Mouse (Mus musculus): ENCODE data around the gene Nat8l. TPM values are rescaled to one million over a fixed set of nuclear protein-coding genes. Genes with fewer than 3 reads are reported as not detected.
A peak's percentile ranks its signal among the peaks of the same experiment; 100 is the strongest.
"Not testable (repeated sequence)": the region's sequence is repeated elsewhere in the genome, so short reads cannot be mapped to it uniquely, and the experiment has no call there.

Gene Nat8l
- polyA plus RNA-seq (2014; fragmentation: Nextera tagmentation; extraction: Ambion mirVana): 3.9 and 4.1 TPM in 2 replicates

GRCm38 (mm10) chr5:33995843-33996693, at the start of gene Nat8l:
Gene Nat8l (plus strand): TSS chr5:33995984.
- H3K9ac ChIP-seq (replicated peaks; ENCODE audit: low read depth, low read length): peak within 1 kb of the TSS; percentile 83
- WGBS: under 1% methylated on average over 90 of the region's 90 CpGs
- no peaks in the 10 kb centered on the region for H3K27me3 ChIP-seq (ENCODE audit: control insufficient read depth, insufficient read depth, low read length)
- H3K4me3 ChIP-seq (ENCODE audit: low read depth, low read length): peak within 1 kb of the TSS; percentile 95
- H3K36me3 ChIP-seq (ENCODE audit: control insufficient read depth, insufficient read depth, low read length): peaks cover 6% of the 10 kb centered on the region; the same call in 1 of the 2 replicates
- no peaks in the 10 kb centered on the region for H3K9me3 ChIP-seq (ENCODE audit: control insufficient read depth, low read length)
- peaks cover 32% of the 10 kb centered on the region for H3K4me1 ChIP-seq (ENCODE audit: control insufficient read depth, insufficient read depth, low read length)
- peak within 1 kb of the TSS; percentile 50 for H3K4me2 ChIP-seq (ENCODE audit: low read depth, low read length)
- ATAC-seq (ENCODE audit: low read depth): peak; percentile 91
- peak within 1 kb of the TSS; percentile 98 for H3K27ac ChIP-seq (ENCODE audit: low read depth, low read length)

DNA sequence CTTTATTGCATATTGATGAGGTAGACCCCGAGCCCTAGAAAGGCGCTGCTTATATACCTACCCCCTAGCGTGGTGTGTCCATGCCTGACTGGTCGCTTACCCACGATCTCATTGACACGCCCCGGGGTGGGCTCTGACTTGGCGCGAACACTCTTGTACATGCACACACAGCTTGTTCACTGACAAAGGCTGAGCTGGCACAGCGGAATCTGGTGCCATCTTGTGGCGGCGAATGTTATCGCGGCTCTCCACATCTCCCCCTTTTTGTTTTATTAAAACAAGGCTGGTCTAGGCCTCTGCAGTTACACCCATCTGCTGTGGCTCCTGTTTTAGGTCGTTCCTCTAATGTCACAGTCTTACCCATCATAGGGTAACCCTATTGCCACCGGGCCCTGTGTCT, 48.7 kb upstream of the Nat8l start:
- H3K9ac ChIP-seq (replicated peaks; ENCODE audit: low read depth, low read length); H3K27ac ChIP-seq (ENCODE audit: low read depth, low read length); H3K4me1 ChIP-seq (ENCODE audit: control insufficient read depth, insufficient read depth, low read length); H3K9me3 ChIP-seq (ENCODE audit: control insufficient read depth, low read length); H3K4me3 ChIP-seq (ENCODE audit: low read depth, low read length); ATAC-seq (ENCODE audit: low read depth); H3K27me3 ChIP-seq (ENCODE audit: control insufficient read depth, insufficient read depth, low read length); H3K36me3 ChIP-seq (ENCODE audit: control insufficient read depth, insufficient read depth, low read length); H3K4me2 ChIP-seq (ENCODE audit: low read depth, low read length): not testable (repeated sequence)
- 84% methylated on average over 16 of the region's 16 CpGs for WGBS

DNA sequence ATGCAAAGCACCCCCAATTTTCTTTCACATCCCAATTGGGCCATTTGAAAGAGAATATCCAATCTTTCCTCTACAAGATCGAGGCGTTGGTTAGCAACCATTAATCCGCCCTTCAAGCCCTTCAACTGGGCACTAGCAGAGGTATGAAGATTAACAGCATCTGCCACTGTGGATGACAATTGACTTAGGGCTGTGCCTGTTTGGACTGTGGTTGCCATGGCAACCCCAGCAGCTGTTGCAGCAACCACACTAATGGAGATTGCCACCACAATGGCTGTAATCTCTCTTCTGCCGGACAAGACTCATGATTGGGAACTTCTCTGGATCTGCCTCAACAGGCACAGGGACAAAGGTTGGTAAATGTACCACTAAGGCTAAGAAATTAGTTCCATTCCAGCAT, 47.5 kb upstream of the Nat8l start:
- no peaks in the 10 kb centered on the region for H3K36me3 ChIP-seq (ENCODE audit: control insufficient read depth, insufficient read depth, low read length)
- no peak overlapping the region for H3K4me2 ChIP-seq (ENCODE audit: low read depth, low read length)
- no peak overlapping the region for H3K9ac ChIP-seq (replicated peaks; ENCODE audit: low read depth, low read length)
- H3K27me3 ChIP-seq (ENCODE audit: control insufficient read depth, insufficient read depth, low read length): no peaks in the 10 kb centered on the region
- no peaks in the 10 kb centered on the region for H3K9me3 ChIP-seq (ENCODE audit: control insufficient read depth, low read length)
- ATAC-seq (ENCODE audit: low read depth): no peak
- H3K4me1 ChIP-seq (ENCODE audit: control insufficient read depth, insufficient read depth, low read length): no peaks in the 10 kb centered on the region
- H3K4me3 ChIP-seq (ENCODE audit: low read depth, low read length): no peak overlapping the region
- H3K27ac ChIP-seq (ENCODE audit: low read depth, low read length): no peak overlapping the region
- 59% methylated on average over 4 of the region's 4 CpGs for WGBS

DNA sequence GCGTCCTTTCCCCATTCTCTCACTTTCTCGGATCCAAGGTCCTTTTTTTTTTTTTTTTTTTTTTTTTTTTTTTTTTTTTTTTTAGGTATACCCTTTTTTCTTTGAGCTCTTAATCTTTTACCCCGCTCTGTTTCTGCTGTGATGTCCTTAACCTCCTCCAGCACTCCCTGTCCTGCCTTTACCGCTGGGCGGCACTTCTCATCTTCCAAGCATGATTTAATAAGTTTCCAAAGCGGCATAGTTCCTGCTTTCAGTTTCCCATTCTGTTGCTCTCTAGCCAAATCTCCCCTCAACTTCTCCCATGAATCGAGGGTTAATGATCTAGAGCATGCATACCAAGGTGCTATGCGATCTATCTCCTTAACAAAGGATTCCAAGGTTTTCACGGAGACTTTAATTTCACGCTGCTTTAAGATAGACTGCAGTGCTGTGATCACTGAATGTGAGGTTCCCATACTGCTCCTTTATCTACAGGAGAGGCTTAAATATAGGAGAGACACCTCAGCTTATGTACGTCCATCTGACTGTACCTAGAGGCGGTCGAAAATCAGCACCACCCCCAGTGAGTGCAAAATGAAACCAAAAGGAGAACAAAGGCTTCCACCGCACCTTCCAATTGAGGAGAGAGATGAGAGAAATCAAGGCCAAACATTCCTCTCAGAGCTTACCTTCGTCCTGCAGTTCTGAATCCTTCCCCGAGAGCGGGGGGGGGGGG, 42.2 kb upstream of the Nat8l start:
- Histone ChIP-seq H3K27me3 (ENCODE audit: control insufficient read depth, insufficient read depth, low read length) (no peaks in the 10 kb centered on the region), H3K4me2 (ENCODE audit: low read depth, low read length) (no peak overlapping the region), H3K27ac (ENCODE audit: low read depth, low read length) (no peak overlapping the region), H3K36me3 (ENCODE audit: control insufficient read depth, insufficient read depth, low read length) (no peaks in the 10 kb centered on the region), H3K4me1 (ENCODE audit: control insufficient read depth, insufficient read depth, low read length) (no peaks in the 10 kb centered on the region), H3K9me3 (ENCODE audit: control insufficient read depth, low read length) (no peaks in the 10 kb centered on the region), H3K9ac (replicated peaks; ENCODE audit: low read depth, low read length) (no peak overlapping the region), H3K4me3 (ENCODE audit: low read depth, low read length) (no peak overlapping the region)
- 92% methylated on average over 15 of the region's 17 CpGs for WGBS
- no peak for ATAC-seq (ENCODE audit: low read depth)

DNA sequence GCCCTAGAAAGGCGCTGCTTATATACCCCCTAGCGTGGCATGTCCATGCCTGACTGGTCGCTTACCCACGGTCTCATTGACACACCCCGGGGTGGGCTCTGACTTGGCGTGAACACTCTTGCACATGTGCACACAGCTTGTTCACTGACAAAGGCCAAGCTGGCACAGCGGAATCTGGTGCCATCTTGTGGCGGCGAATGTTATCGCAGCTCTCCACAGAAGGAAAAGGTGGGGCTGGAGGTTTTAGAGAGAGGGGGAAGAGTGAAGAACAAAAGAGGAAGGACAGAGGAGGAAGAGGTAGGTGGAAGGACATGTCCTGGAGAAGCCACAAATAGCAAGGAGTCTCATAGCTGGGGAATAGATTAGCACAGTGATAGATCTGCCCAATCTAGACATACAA, 41.4 kb upstream of the Nat8l start:
- H3K4me1 ChIP-seq (ENCODE audit: control insufficient read depth, insufficient read depth, low read length): no peaks in the 10 kb centered on the region
- no peak overlapping the region for H3K9ac ChIP-seq (replicated peaks; ENCODE audit: low read depth, low read length)
- peak; percentile 72 for ATAC-seq (ENCODE audit: low read depth)
- no peaks in the 10 kb centered on the region for H3K27me3 ChIP-seq (ENCODE audit: control insufficient read depth, insufficient read depth, low read length)
- 35% methylated on average over 10 of the region's 10 CpGs for WGBS
- no peak overlapping the region for H3K4me3 ChIP-seq (ENCODE audit: low read depth, low read length)
- H3K36me3 ChIP-seq (ENCODE audit: control insufficient read depth, insufficient read depth, low read length): no peaks in the 10 kb centered on the region
- no peak overlapping the region for H3K27ac ChIP-seq (ENCODE audit: low read depth, low read length)
- no peaks in the 10 kb centered on the region for H3K9me3 ChIP-seq (ENCODE audit: control insufficient read depth, low read length)
- no peak overlapping the region for H3K4me2 ChIP-seq (ENCODE audit: low read depth, low read length)

DNA sequence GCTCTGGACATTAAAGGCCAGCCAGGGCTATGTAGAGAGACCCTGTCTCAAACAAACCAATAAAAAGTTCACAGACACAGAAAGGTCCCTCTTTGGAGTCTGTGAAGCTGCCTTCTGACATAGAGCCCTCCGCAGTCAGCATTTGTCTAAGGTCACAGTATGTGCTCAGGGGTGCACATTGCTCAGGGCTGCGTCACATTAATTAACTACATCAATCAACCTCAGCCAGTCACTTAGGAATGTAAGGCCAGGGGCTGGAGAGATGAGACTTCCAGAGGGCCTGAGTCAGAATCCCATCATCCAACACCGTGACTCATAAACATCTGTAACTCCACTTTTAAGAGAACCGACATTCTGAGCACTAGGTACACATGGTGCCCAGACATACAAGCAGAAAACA, 39.9 kb upstream of the Nat8l start:
- H3K9ac ChIP-seq (replicated peaks; ENCODE audit: low read depth, low read length): no peak overlapping the region
- H3K36me3 ChIP-seq (ENCODE audit: control insufficient read depth, insufficient read depth, low read length): no peaks in the 10 kb centered on the region
- no peak overlapping the region for H3K4me2 ChIP-seq (ENCODE audit: low read depth, low read length)
- H3K27me3 ChIP-seq (ENCODE audit: control insufficient read depth, insufficient read depth, low read length): no peaks in the 10 kb centered on the region
- H3K27ac ChIP-seq (ENCODE audit: low read depth, low read length): no peak overlapping the region
- H3K9me3 ChIP-seq (ENCODE audit: control insufficient read depth, low read length): no peaks in the 10 kb centered on the region
- H3K4me3 ChIP-seq (ENCODE audit: low read depth, low read length): no peak overlapping the region
- ATAC-seq (ENCODE audit: low read depth): no peak
- 81% methylated on average over 4 of the region's 4 CpGs for WGBS
- H3K4me1 ChIP-seq (ENCODE audit: control insufficient read depth, insufficient read depth, low read length): no peaks in the 10 kb centered on the region

DNA sequence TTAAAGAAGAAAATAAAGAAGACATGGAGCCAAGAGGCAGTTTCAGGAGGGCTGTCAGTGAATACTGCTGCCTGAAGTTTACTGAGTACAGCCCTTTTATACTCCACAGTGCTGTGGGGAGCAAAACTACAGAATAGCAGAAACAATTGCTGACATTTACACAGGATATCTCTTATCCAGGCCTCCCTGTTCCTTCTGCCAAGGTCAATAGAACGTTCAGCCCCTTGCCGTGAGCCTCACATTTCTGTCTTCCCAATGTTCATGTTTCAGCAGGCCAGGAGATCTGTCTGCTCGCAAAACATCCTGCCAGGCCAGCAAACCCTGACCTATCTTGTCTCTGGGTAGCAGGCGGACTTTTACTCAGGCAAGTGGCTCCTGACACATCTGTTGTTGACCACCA, 36.4 kb upstream of the Nat8l start:
- WGBS: 73% methylated on average over 4 of the region's 4 CpGs

GRCm38 (mm10) chr5:33974736-33975135, 21.0 kb upstream of the Nat8l start:
- Histone ChIP-seq H3K27ac (ENCODE audit: low read depth, low read length) (no peak overlapping the region), H3K9me3 (ENCODE audit: control insufficient read depth, low read length) (no peaks in the 10 kb centered on the region), H3K4me2 (ENCODE audit: low read depth, low read length) (no peak overlapping the region), H3K9ac (replicated peaks; ENCODE audit: low read depth, low read length) (no peak overlapping the region), H3K27me3 (ENCODE audit: control insufficient read depth, insufficient read depth, low read length) (no peaks in the 10 kb centered on the region), H3K36me3 (ENCODE audit: control insufficient read depth, insufficient read depth, low read length) (no peaks in the 10 kb centered on the region), H3K4me1 (ENCODE audit: control insufficient read depth, insufficient read depth, low read length) (no peaks in the 10 kb centered on the region), H3K4me3 (ENCODE audit: low read depth, low read length) (no peak overlapping the region)
- 62% methylated on average over 2 of the region's 2 CpGs for WGBS
- ATAC-seq (ENCODE audit: low read depth): no peak

More for the DNA sequence above, 36.4 kb upstream of the Nat8l start:
- Histone ChIP-seq H3K36me3 (ENCODE audit: control insufficient read depth, insufficient read depth, low read length) (no peaks in the 10 kb centered on the region), H3K27me3 (ENCODE audit: control insufficient read depth, insufficient read depth, low read length) (no peaks in the 10 kb centered on the region), H3K4me1 (ENCODE audit: control insufficient read depth, insufficient read depth, low read length) (no peaks in the 10 kb centered on the region), H3K4me2 (ENCODE audit: low read depth, low read length) (no peak overlapping the region), H3K27ac (ENCODE audit: low read depth, low read length) (no peak overlapping the region), H3K9me3 (ENCODE audit: control insufficient read depth, low read length) (no peaks in the 10 kb centered on the region), H3K4me3 (ENCODE audit: low read depth, low read length) (no peak overlapping the region), H3K9ac (replicated peaks; ENCODE audit: low read depth, low read length) (no peak overlapping the region)
- ATAC-seq (ENCODE audit: low read depth): no peak

DNA sequence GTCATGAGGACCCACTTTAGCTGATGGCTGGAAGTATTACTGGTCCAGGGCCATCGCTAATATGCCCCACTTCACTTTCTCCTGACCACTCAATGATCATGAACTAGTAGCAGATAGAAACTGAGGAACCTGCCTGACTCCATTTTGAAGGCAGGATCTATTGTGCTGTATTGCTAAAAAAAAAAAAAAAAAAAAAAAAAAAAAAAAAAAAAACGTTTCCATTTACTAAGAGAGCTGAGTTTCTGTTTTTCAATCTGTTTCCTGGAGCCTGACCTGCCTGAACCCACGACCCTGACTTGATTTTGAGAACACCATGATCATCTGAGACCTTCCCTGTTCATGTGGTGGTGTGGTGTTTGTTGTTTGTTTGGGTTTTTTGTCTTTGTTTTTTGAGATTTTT, 19.5 kb upstream of the Nat8l start:
- Histone ChIP-seq H3K9me3 (ENCODE audit: control insufficient read depth, low read length) (no peaks in the 10 kb centered on the region), H3K27me3 (ENCODE audit: control insufficient read depth, insufficient read depth, low read length) (no peaks in the 10 kb centered on the region), H3K4me1 (ENCODE audit: control insufficient read depth, insufficient read depth, low read length) (no peaks in the 10 kb centered on the region), H3K36me3 (ENCODE audit: control insufficient read depth, insufficient read depth, low read length) (no peaks in the 10 kb centered on the region), H3K27ac (ENCODE audit: low read depth, low read length) (no peak overlapping the region), H3K4me3 (ENCODE audit: low read depth, low read length) (no peak overlapping the region), H3K9ac (replicated peaks; ENCODE audit: low read depth, low read length) (no peak overlapping the region), H3K4me2 (ENCODE audit: low read depth, low read length) (no peak overlapping the region)
- WGBS: 47% methylated on average over 3 of the region's 3 CpGs
- no peak for ATAC-seq (ENCODE audit: low read depth)

All from neural tube, embryonic 14.5 days (tissue).